Mouse (Mus musculus): ENCODE measurements around the gene Dctn3.

The Dctn3 gene

DNA sequence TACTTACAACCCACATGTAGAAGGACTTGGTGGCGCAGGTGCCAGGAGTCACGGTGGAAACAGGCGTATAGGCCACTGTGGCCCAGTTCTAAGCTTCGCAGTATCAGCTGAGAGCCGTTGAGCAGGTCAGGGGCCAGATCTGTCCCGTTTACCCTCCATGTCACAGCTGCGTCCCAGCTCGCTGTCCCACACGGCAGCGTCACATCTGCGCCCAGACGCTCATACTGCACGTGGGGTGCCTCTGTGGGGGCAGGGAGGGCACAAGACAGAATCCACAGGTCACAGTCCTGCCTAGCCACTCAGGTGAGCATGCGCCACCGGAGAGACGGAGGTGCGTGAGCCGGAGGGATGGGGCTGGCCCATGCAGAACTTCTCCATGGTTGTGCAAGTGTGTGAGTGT, 52.1 kb downstream of the Dctn3 start:
- no peak for DNase-seq

- DNase-seq, result no peak
These were observed 56.3 kb downstream of the Dctn3 start for GRCm38 (mm10) chr4:41666646-41667045.

GRCm38 (mm10) chr4:41665009-41665675, 57.8 kb downstream of the Dctn3 start:
- peak; percentile 3 for DNase-seq
